Mouse (Mus musculus) forebrain, postnatal 0 days (tissue): ENCODE measurements around the gene Samd14. TPM values are rescaled to one million over a fixed set of nuclear protein-coding genes. Genes with fewer than 3 reads are reported as not detected.

Experiments
- ATAC-seq: fragments of 200-750 bp; cut with Nextera tagmentation; 2 replicates; pipeline ENCODE4 v1.8.0; 2017; ENCODE audit warnings: mild to moderate bottlenecking, moderate library complexity
- DNase-seq: peaks from one replicate; pipeline ENCODE4 v3.0.0-alpha.2; 2015
- H3K27ac ChIP-seq: fragments of 300-500 bp; sonication (generic); 2 replicates; pipeline ENCODE4 v1.5.1; 2014; ENCODE audit warnings: low read depth, mild to moderate bottlenecking, antibody characterized with exemption, low read length, moderate library complexity, mixed read lengths
- H3K27me3 ChIP-seq: fragments of 300-500 bp; sonication (generic); 2 replicates; pipeline ENCODE4 v1.6.1; 2014; ENCODE audit warnings: mild to moderate bottlenecking, low read length, mixed read lengths; ENCODE audit not compliant: insufficient read depth
- H3K36me3 ChIP-seq: fragments of 300-500 bp; sonication (generic); 2 replicates; pipeline ENCODE4 v1.6.1; 2014; ENCODE audit warnings: mild to moderate bottlenecking, moderate library complexity; ENCODE audit not compliant: insufficient read depth
- H3K4me1 ChIP-seq: fragments of 300-500 bp; sonication (generic); 2 replicates; pipeline ENCODE4 v1.6.1; 2014; ENCODE audit warnings: antibody characterized with exemption; ENCODE audit not compliant: insufficient read depth
- H3K4me2 ChIP-seq: fragments of 300-500 bp; sonication (generic); 2 replicates; pipeline ENCODE4 v1.6.1; 2014; ENCODE audit warnings: low read depth, mild to moderate bottlenecking, moderate library complexity
- H3K4me3 ChIP-seq: fragments of 300-500 bp; sonication (generic); 2 replicates; pipeline ENCODE4 v1.5.1; 2014; ENCODE audit warnings: low read depth, low read length, mixed read lengths
- H3K9ac ChIP-seq: fragments of 300-500 bp; sonication (generic); 2 replicates; pipeline ENCODE4 v1.6.1; 2014; ENCODE audit warnings: mild to moderate bottlenecking
- H3K9me3 ChIP-seq: fragments of 300-500 bp; sonication (generic); 2 replicates; pipeline ENCODE4 v1.6.1; 2016; ENCODE audit warnings: low read length
- CTCF ChIP-seq: sonication (generic); IDR thresholded peaks from 2 replicates; pipeline ENCODE4 v1.5.1; 2016; ENCODE audit warnings: antibody characterized with exemption, control low read depth, low read depth
- WGBS: fragments of 180-500 bp; shearing (Covaris S2); extraction: QIAGEN DNeasy Blood & Tissue Kit; methylation state at CpG from one replicate; pipeline ENCODE4 v1.1.7; 2014; 5-methylcytosine and 5-hydroxymethylcytosine counted together
- polyA plus RNA-seq: library from polyadenylated mRNA; unstranded; fragments of >200 nt; fragmentation: Nextera tagmentation; extraction: Ambion mirVana; gene quantifications from 2 replicates; pipeline ENCODE4 v1.2.1, GENCODE M21; 2015
- total RNA-seq: library from RNA; depleted of rRNA; stranded (reverse); fragments of >200 nt; gene quantifications from 2 replicates; pipeline ENCODE4 v1.2.3, GENCODE M21; 2014

The Samd14 gene
- total and polyA plus RNA-seq, 2 experiments from 2014 or later: 130 to 150 TPM

GRCm38 (mm10) chr11:95012075-95012474 is 2.4 kb downstream of the Samd14 start:
- H3K9me3 ChIP-seq: no peaks in the 10 kb centered on the region
- no peak for DNase-seq
- TF ChIP-seq CTCF: no peak
- peaks cover 26% of the 10 kb centered on the region for H3K4me1 ChIP-seq
- peak overlapping the region; percentile 90 for H3K4me3 ChIP-seq
- H3K4me2 ChIP-seq: peak overlapping the region; percentile 71
- WGBS: 52% methylated on average over 3 of the region's 3 CpGs
- H3K36me3 ChIP-seq: peaks cover 17% of the 10 kb centered on the region
- H3K27ac ChIP-seq: no peak overlapping the region
- peak overlapping the region; percentile 98 for H3K9ac ChIP-seq
- ATAC-seq: no peak
- H3K27me3 ChIP-seq: no peaks in the 10 kb centered on the region

DNA sequence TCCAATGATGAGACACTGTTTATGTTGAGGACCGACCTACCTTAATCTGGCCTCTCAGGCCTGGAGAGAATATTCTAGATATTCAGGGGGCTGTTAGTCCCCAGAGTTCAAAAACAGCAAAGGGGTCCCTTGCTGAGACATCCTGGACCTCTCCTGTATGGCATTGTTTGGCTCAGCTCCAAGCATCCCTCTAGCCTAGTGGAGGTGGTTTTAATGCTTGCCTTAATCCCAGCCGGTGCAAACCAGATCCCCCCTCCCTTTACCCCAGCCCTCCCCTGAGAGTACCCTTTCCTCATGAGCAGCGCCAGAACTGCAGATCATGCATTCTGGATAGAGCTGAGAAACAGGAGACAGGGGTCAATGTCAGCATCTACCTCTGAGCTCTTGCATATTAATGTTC is 2.8 kb downstream of the Samd14 start:
- H3K4me1 ChIP-seq: peaks cover 25% of the 10 kb centered on the region
- WGBS: 29% methylated on average over 3 of the region's 3 CpGs
- ATAC-seq: no peak

DNA sequence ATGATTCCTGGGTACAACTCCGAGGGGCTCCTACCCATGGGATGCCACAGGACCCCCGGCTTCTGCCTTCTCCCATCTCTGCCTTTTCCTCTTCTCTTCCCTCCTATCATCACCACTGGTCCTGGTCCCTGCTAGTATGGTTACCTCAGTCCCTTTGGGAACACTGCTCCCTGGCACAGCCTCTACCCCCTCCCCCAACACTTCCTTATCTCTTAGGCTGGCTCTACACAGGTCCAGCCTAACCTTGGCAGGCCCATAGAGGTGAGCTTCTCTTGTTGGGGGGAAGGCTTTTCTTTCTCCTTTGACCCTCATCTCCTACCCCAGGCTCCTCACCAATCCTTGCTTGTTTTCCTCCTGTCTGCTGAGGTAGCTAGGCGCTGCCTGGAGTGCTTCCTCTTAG is 5.8 kb downstream of the Samd14 start:
- no peak overlapping the region for H3K9ac ChIP-seq
- peaks cover 43% of the 10 kb centered on the region for H3K36me3 ChIP-seq
- TF ChIP-seq CTCF: no peak
- DNase-seq: no peak
- WGBS: 75% methylated on average over 3 of the region's 3 CpGs
- no peak overlapping the region for H3K4me3 ChIP-seq
- H3K4me2 ChIP-seq: no peak overlapping the region
- ATAC-seq: no peak
- no peaks in the 10 kb centered on the region for H3K9me3 ChIP-seq
- no peak overlapping the region for H3K27ac ChIP-seq
- no peaks in the 10 kb centered on the region for H3K27me3 ChIP-seq
- peaks cover 17% of the 10 kb centered on the region for H3K4me1 ChIP-seq

More for the DNA sequence above, 2.8 kb downstream of the Samd14 start:
- no peak for DNase-seq
- Histone ChIP-seq H3K9me3 (no peaks in the 10 kb centered on the region), H3K36me3 (peaks cover 21% of the 10 kb centered on the region), H3K4me2 (peak overlapping the region; percentile 71), H3K9ac (peak overlapping the region; percentile 14; the same call in 1 of the 2 replicates), H3K4me3 (peak overlapping the region; percentile 90), H3K27me3 (no peaks in the 10 kb centered on the region), H3K27ac (no peak overlapping the region)
- no peak for TF ChIP-seq CTCF

DNA sequence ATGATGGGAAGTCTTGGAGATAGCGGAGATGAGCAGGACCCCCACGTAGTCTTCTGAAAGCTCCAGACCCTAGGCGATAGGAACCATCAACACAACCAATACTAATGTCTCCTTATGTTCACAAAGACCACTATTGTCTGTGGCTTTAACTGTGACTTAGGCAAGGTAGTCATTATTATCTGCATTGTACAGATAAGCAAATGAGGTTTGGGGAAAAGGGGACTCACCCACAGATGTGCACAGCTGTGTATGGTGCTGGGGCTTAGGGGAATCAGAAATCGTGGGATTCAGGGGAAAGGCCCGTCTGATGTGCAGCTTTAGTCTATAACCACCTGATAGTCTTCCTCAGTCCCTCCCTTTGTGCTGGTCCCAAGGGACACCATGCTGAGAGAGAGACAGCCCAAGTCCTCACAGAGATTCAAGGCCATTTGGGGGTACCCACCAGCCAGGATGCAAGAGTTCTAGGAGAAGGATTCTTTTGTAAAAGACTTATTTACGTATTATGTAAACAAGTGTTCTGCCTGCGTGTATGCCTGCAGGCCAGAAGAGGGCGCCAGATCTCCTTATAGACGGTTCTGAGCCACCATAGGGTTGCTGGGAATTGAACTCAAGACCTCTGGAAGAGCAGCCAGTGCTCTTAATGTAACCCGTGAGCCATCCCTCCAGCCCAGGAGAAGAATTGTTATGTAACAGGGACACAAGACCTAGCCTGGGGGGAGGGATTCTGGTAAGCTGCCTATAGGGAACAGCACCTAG is 12.7 kb downstream of the Samd14 start:
- peak; percentile 56 for TF ChIP-seq CTCF
- no peak overlapping the region for H3K4me3 ChIP-seq
- H3K9ac ChIP-seq: no peak overlapping the region
- no peaks in the 10 kb centered on the region for H3K4me1 ChIP-seq
- no peaks in the 10 kb centered on the region for H3K9me3 ChIP-seq
- 83% methylated on average over 10 of the region's 10 CpGs for WGBS
- H3K36me3 ChIP-seq: peaks cover 78% of the 10 kb centered on the region
- ATAC-seq: no peak
- no peaks in the 10 kb centered on the region for H3K27me3 ChIP-seq
- peak; percentile 31 for DNase-seq
- no peak overlapping the region for H3K4me2 ChIP-seq
- no peak overlapping the region for H3K27ac ChIP-seq

DNA sequence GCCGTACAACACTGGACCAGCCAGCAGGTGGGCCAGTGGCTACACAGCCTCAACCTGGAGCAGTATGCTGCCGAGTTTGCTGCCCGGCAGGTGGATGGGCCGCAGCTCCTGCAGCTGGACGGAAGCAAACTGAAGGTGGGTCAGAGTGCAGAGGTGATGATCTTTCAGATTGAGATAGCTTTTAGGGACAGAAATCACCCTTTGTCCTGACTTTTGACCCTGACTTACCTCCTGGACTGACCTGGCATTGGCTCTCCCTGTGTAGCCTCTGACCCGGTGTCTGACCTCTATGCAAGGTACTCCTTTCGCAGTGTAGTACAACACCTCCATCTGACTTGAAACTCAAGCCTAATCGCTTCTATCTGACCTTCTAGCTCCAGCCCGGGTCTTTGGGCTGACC is 13.8 kb downstream of the Samd14 start:
- Histone ChIP-seq H3K27ac (no peak overlapping the region), H3K4me2 (no peak overlapping the region), H3K9ac (no peak overlapping the region), H3K36me3 (peaks cover 74% of the 10 kb centered on the region), H3K4me3 (no peak overlapping the region), H3K4me1 (no peaks in the 10 kb centered on the region), H3K27me3 (no peaks in the 10 kb centered on the region), H3K9me3 (no peaks in the 10 kb centered on the region)
- WGBS: 92% methylated on average over 9 of the region's 9 CpGs
- ATAC-seq (no peak), DNase-seq (no peak)
- TF ChIP-seq CTCF: 0 out of 2 replicates have a peak, but pooled peaks have one; percentile 4

GRCm38 (mm10) chr11:95024439-95025184 is 14.9 kb downstream of the Samd14 start:
- no peaks in the 10 kb centered on the region for H3K9me3 ChIP-seq
- H3K9ac ChIP-seq: no peak overlapping the region
- TF ChIP-seq CTCF: no peak
- H3K27me3 ChIP-seq: no peaks in the 10 kb centered on the region
- 40% methylated on average over 29 of the region's 29 CpGs for WGBS
- ATAC-seq (peak; percentile 28), DNase-seq (peak; percentile 66)
- no peak overlapping the region for H3K4me3 ChIP-seq
- no peak overlapping the region for H3K4me2 ChIP-seq
- no peaks in the 10 kb centered on the region for H3K4me1 ChIP-seq
- peak overlapping the region; percentile 50 for H3K27ac ChIP-seq
- peaks cover 64% of the 10 kb centered on the region for H3K36me3 ChIP-seq
